Mouse (Mus musculus) hematopoietic stem cell, adult 5-6 weeks (primary cell): Measurements from ENCODE around the gene Gm12790. TPM values are rescaled to one million over a fixed set of nuclear protein-coding genes. Genes with fewer than 3 reads are reported as not detected.
"Not testable (repeated sequence)": the region's sequence is repeated elsewhere in the genome, so short reads cannot be mapped to it uniquely, and the experiment has no call there.

Experiments used
- ATAC-seq, 2 experiments: fragments of 125-278 bp in 1 of 2; replicated peaks in 1 of 2; 2 replicates each; pipeline ENCODE4 v1.8.0; 2016 to 2017; ENCODE audit warnings: inconsistent platforms in 2 of 2, mild to moderate bottlenecking in 2 of 2, moderate number of reproducible peaks in 2 of 2, low read depth in 1 of 2, moderate TSS enrichment in 1 of 2; ENCODE audit not compliant: low FRiP score in 2 of 2, poor library complexity in 2 of 2, severe bottlenecking in 2 of 2, insufficient read depth in 1 of 2, low TSS enrichment in 1 of 2
- total RNA-seq: library from RNA; stranded (forward); fragments of 172-1452, 232-1000 nt; gene quantifications from 2 replicates; pipeline ENCODE4 v1.2.3, GENCODE M21; 2017

The Gm12790 gene
- not detected in 2 replicates for total RNA-seq

- not testable (repeated sequence) for ATAC-seq
Measured at GRCm38 (mm10) chr4:101980949-101981348, at the start of gene Gm12790. TSS of gene Gm12790 (minus strand) at chr4:101981049.

GRCm38 (mm10) chr4:102026619-102027018 lies 45.8 kb upstream of the Gm12790 start:
- ATAC-seq, result no peak

- ATAC-seq, result peak; percentile 80 to 86
Measured at GRCm38 (mm10) chr4:101998267-101998922, 17.5 kb upstream of the Gm12790 start.

GRCm38 (mm10) chr4:101997426-101997825 lies 16.6 kb upstream of the Gm12790 start:
- ATAC-seq, result no peak

GRCm38 (mm10) chr4:101986326-101986725 lies 5.5 kb upstream of the Gm12790 start, which contains the start of gene Gm12789:
TSS of gene Gm12789 (plus strand) at chr4:101986626.
- ATAC-seq, result not testable (repeated sequence)

GRCm38 (mm10) chr4:101985678-101986077 lies 4.8 kb upstream of the Gm12790 start:
- ATAC-seq, result no peak

GRCm38 (mm10) chr4:101940107-101940506 lies 40.7 kb downstream of the Gm12790 start, which contains the start of gene Gm12794:
TSS of gene Gm12794 (plus strand) at chr4:101940407.
- ATAC-seq, result not testable (repeated sequence)

Other genes starting within 250 kb of the Gm12790 start
- gene B020004J07Rik, start 137.0 kb downstream of the Gm12790 start, total RNA-seq, result not detected in 2 replicates
- not detected in 2 replicates for gene C130073F10Rik, start 87.3 kb downstream of the Gm12790 start, total RNA-seq
- gene Gm12800, start 71.9 kb downstream of the Gm12790 start, total RNA-seq, result not detected in 2 replicates
- not detected in 2 replicates for gene Gm12794, start 40.6 kb downstream of the Gm12790 start, total RNA-seq
- not detected in 2 replicates for gene Gm12789, start 5.6 kb upstream of the Gm12790 start, total RNA-seq
- 165 and 214 TPM in 2 replicates for gene Pde4b, start 106.5 kb upstream of the Gm12790 start, total RNA-seq